ENCODE assay signal across 23 mouse cellular contexts in the genomic region with DNA sequence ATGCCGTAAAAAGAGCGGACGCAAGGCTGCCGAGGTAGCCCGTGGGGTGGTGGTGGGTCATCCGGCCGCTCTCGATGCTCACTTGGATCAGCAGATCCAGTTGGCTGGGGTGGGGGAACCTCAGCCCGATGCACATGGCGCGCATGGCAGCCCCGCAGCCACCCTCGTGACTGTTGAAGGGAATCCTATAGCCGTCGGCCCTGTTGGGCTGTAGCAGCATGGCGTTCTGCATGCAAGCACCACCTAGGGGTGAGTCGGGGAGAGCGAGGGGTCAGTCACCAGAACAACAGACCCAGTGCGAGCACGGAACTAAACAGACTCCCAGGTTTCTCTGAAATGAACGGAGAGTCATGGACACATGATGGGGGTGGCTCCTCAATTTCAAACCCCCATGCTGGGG. TPM values are rescaled to one million over a fixed set of nuclear protein-coding genes. Genes with fewer than 3 reads are reported as not detected.
DNase-seq lines count a peak whose midpoint lies in the region; ATAC-seq and TF ChIP-seq lines count a peak whose summit lies in the region.
"Had no signal": no experiment of that assay in that cellular context is flagged by ENCODE, and none has a peak within 500 bp of the region (broad histone marks: within the 10 kb centered on the region; RNA-seq: fewer than 3 reads in every experiment).

No protein-coding gene starts in this region.

- peaks cover 9 to 10% of the 10 kb centered on the region in 2 experiments for H3K4me1 ChIP-seq in liver, embryonic 14.5 days (replicated peaks; ENCODE audit: control insufficient read depth in 2 of 2, insufficient read depth in 2 of 2, low read length in 1 of 2)
- H3K4me1 ChIP-seq in liver, embryonic 12.5 days, result peaks cover 20% of the 10 kb centered on the region
- peaks cover 2% of the 10 kb centered on the region; the same call in 1 of the 2 replicates for H3K4me1 ChIP-seq in midbrain, postnatal 0 days (ENCODE audit: insufficient read depth, low read length)
- H3K4me1 ChIP-seq in midbrain, embryonic 15.5 days, result peaks cover 20% of the 10 kb centered on the region

- no peak overlapping the region for H3K9ac ChIP-seq in liver, embryonic 14.5 days (replicated peaks)
- H3K9ac ChIP-seq in liver, embryonic 12.5 days, result no peak overlapping the region
- no peak overlapping the region for H3K9ac ChIP-seq in midbrain, postnatal 0 days (replicated peaks; ENCODE audit: low read length, poor library complexity, severe bottlenecking)
- H3K9ac ChIP-seq in midbrain, embryonic 15.5 days, result no peak overlapping the region
- H3K9ac ChIP-seq: forebrain, embryonic 15.5 days; heart, embryonic 15.5 days; hindbrain, embryonic 15.5 days had no signal

- H3K27me3 ChIP-seq in liver, embryonic 14.5 days (ENCODE audit: control insufficient read depth, insufficient read depth, low read length), result no peaks in the 10 kb centered on the region
- no peaks in the 10 kb centered on the region; the same call in 1 of the 2 replicates for H3K27me3 ChIP-seq in liver, embryonic 12.5 days (replicated peaks)
- H3K27me3 ChIP-seq in midbrain, postnatal 0 days (ENCODE audit: insufficient read depth, low read length), result no peaks in the 10 kb centered on the region
- no peaks in the 10 kb centered on the region for H3K27me3 ChIP-seq in midbrain, embryonic 15.5 days (replicated peaks)
- H3K27me3 ChIP-seq: forebrain, embryonic 15.5 days; heart, embryonic 15.5 days; hindbrain, embryonic 15.5 days had no signal

- no peak overlapping the region for H3K4me3 ChIP-seq in liver, embryonic 14.5 days (ENCODE audit: insufficient read depth in 1 of 2, low read depth in 2 of 2, low read length in 2 of 2)
- no peak overlapping the region for H3K4me3 ChIP-seq in liver, embryonic 12.5 days
- H3K4me3 ChIP-seq in midbrain, postnatal 0 days (ENCODE audit: low read depth, low read length), result no peak overlapping the region
- H3K4me3 ChIP-seq in midbrain, embryonic 15.5 days, result no peak overlapping the region
- H3K4me3 ChIP-seq: forebrain, embryonic 15.5 days; heart, adult 2 months; heart, embryonic 15.5 days; hindbrain, embryonic 10.5 days; hindbrain, embryonic 15.5 days had no signal

- no peak for TF ChIP-seq EP300 in liver, embryonic 14.5 days (IDR thresholded peaks at IDR 0.05; ENCODE audit: low read depth)

- peaks cover 33% of the 10 kb centered on the region for H3K36me3 ChIP-seq in liver, embryonic 14.5 days (replicated peaks; ENCODE audit: control insufficient read depth, insufficient read depth, low read depth)
- peaks cover 71% of the 10 kb centered on the region for H3K36me3 ChIP-seq in liver, embryonic 12.5 days
- peaks cover 25% of the 10 kb centered on the region for H3K36me3 ChIP-seq in midbrain, postnatal 0 days (ENCODE audit: insufficient read depth, low read length)
- H3K36me3 ChIP-seq in midbrain, embryonic 15.5 days (replicated peaks), result peaks cover 40% of the 10 kb centered on the region

- 88% methylated on average over 21 of the region's 21 CpGs for WGBS in liver, embryonic 14.5 days (ENCODE audit: insufficient replicate concordance)
- 90% methylated on average over 21 of the region's 21 CpGs for WGBS in liver, embryonic 12.5 days (ENCODE audit: insufficient replicate concordance)
- WGBS in midbrain, postnatal 0 days, result 90% methylated on average over 21 of the region's 21 CpGs
- WGBS in midbrain, embryonic 15.5 days, result 89% methylated on average over 21 of the region's 21 CpGs

- 0 out of 2 replicates have a peak, but pooled peaks have one; percentile 4 for TF ChIP-seq CTCF in liver, embryonic 14.5 days (IDR thresholded peaks at IDR 0.05; ENCODE audit: low read depth)
- TF ChIP-seq CTCF in midbrain, postnatal 0 days (IDR thresholded peaks at IDR 0.05), result peak; percentile 15; the same call in 1 of the 2 replicates

- no peak for ATAC-seq in liver, embryonic 14.5 days (ENCODE audit: insufficient read depth)
- ATAC-seq in liver, embryonic 12.5 days, result no peak
- no peak for ATAC-seq in midbrain, postnatal 0 days (ENCODE audit: low FRiP score)
- no peak for ATAC-seq in midbrain, embryonic 15.5 days (replicated peaks)
- ATAC-seq: forebrain, embryonic 15.5 days; inflammation-experienced regulatory T-cells, adult 6 months; intestine, postnatal 0 days had no signal

- no peak overlapping the region for H3K27ac ChIP-seq in liver, embryonic 14.5 days
- no peak overlapping the region for H3K27ac ChIP-seq in liver, embryonic 12.5 days
- no peak overlapping the region for H3K27ac ChIP-seq in midbrain, postnatal 0 days (ENCODE audit: low read depth, low read length)
- H3K27ac ChIP-seq in midbrain, embryonic 15.5 days, result no peak overlapping the region
- H3K27ac ChIP-seq: forebrain, embryonic 15.5 days; heart, adult 2 months; heart, embryonic 15.5 days; hindbrain, embryonic 10.5 days; hindbrain, embryonic 15.5 days had no signal

- H3K9me3 ChIP-seq in liver, embryonic 14.5 days (ENCODE audit: control insufficient read depth, low read length), result no peaks in the 10 kb centered on the region
- 0 out of 2 replicates have a peak, but pooled peaks cover 5% of the 10 kb centered on the region for H3K9me3 ChIP-seq in liver, embryonic 12.5 days (replicated peaks)
- H3K9me3 ChIP-seq in midbrain, postnatal 0 days (ENCODE audit: low read length), result no peaks in the 10 kb centered on the region
- H3K9me3 ChIP-seq in midbrain, embryonic 15.5 days, result no peaks in the 10 kb centered on the region
- H3K9me3 ChIP-seq: forebrain, embryonic 15.5 days; G1E; heart, embryonic 15.5 days; hindbrain, embryonic 15.5 days had no signal

- no peak for DNase-seq in liver, embryonic 14.5 days (ENCODE audit: low read depth in 3 of 3, low spot score in 3 of 3)
- DNase-seq in midbrain, postnatal 0 days (ENCODE audit: low spot score), result no peak
- DNase-seq in ES-CJ7 (ENCODE audit: low read depth, low spot score), result peak; percentile 65
- no peak for DNase-seq in kidney, postnatal 10 days
- DNase-seq in gastrocnemius, postnatal 25 days, result no peak
- DNase-seq: adrenal gland, adult 2 months; adrenal gland, postnatal 25 days; cerebellum, adult 18-20 months; cerebellum, adult 9-11 months; cerebellum, postnatal 36 days; heart, adult 2 months; heart, postnatal 14 days had no signal

- no peak overlapping the region for H3K4me2 ChIP-seq in liver, embryonic 14.5 days (ENCODE audit: low read depth)
- no peak overlapping the region for H3K4me2 ChIP-seq in liver, embryonic 12.5 days
- no peak overlapping the region for H3K4me2 ChIP-seq in midbrain, postnatal 0 days (ENCODE audit: low read depth, low read length, poor library complexity, severe bottlenecking)
- H3K4me2 ChIP-seq in midbrain, embryonic 15.5 days, result no peak overlapping the region
- H3K4me2 ChIP-seq: forebrain, embryonic 15.5 days; heart, embryonic 11.5 days; heart, embryonic 15.5 days; hindbrain, embryonic 15.5 days had no signal

RNA-seq across cellular contexts. Expression of a gene that starts 5.1 kb away (rescaled TPM):
- polyA plus RNA-seq in liver, embryonic 14.5 days (2012; rRNA removed), result 12.4 and 15.2 TPM in 2 replicates
- polyA plus RNA-seq in liver, embryonic 14.5 days (2014; fragmentation: Nextera tagmentation; extraction: Ambion mirVana), result 23.7 and 29.9 TPM in 2 replicates
- polyA plus RNA-seq in liver, embryonic 12.5 days (2016; fragmentation: Nextera tagmentation; extraction: Ambion mirVana), result 50.8 and 53.5 TPM in 2 replicates
- 50.4 and 54.8 TPM in 2 replicates for total RNA-seq in midbrain, postnatal 0 days (2014; rRNA removed)
- 147 and 148 TPM in 2 replicates for polyA plus RNA-seq in midbrain, postnatal 0 days (2015; fragmentation: Nextera tagmentation; extraction: Ambion mirVana)
- polyA plus RNA-seq in midbrain, embryonic 15.5 days (2015; fragmentation: Nextera tagmentation; extraction: Ambion mirVana), result 152 and 161 TPM in 2 replicates
- total RNA-seq in gastrocnemius, postnatal 25 days (2021), result 10 to 100 TPM; 16.9 to 19.6 TPM

RNA-seq across cellular contexts. Expression of a gene that starts 8.0 kb away (rescaled TPM):
- 0.12 and 0.35 TPM in 2 replicates for polyA plus RNA-seq in liver, embryonic 14.5 days (2012; rRNA removed)
- polyA plus RNA-seq in liver, embryonic 14.5 days (2014; fragmentation: Nextera tagmentation; extraction: Ambion mirVana), result 0.15 and 0.18 TPM in 2 replicates
- polyA plus RNA-seq in liver, embryonic 12.5 days (2016; fragmentation: Nextera tagmentation; extraction: Ambion mirVana), result 0.12 and 0.19 TPM in 2 replicates
- 0.33 TPM in 1 of 2 replicates, not detected in the other for total RNA-seq in midbrain, postnatal 0 days (2014; rRNA removed)
- 0.33 and 0.39 TPM in 2 replicates for polyA plus RNA-seq in midbrain, postnatal 0 days (2015; fragmentation: Nextera tagmentation; extraction: Ambion mirVana)
- polyA plus RNA-seq in midbrain, embryonic 15.5 days (2015; fragmentation: Nextera tagmentation; extraction: Ambion mirVana), result 0.54 and 0.75 TPM in 2 replicates
- under 1 TPM; 0.15 to 0.38 TPM for total RNA-seq in gastrocnemius, postnatal 25 days (2021)
- polyA plus RNA-seq: adrenal gland, adult 2 months had no signal

RNA-seq across cellular contexts. Expression of a gene that starts 14.4 kb away (rescaled TPM):
- 13.8 and 15.0 TPM in 2 replicates for polyA plus RNA-seq in liver, embryonic 14.5 days (2012; rRNA removed)
- 15.5 and 18.9 TPM in 2 replicates for polyA plus RNA-seq in liver, embryonic 14.5 days (2014; fragmentation: Nextera tagmentation; extraction: Ambion mirVana)
- 3.4 TPM in 2 replicates for polyA plus RNA-seq in liver, embryonic 12.5 days (2016; fragmentation: Nextera tagmentation; extraction: Ambion mirVana)
- total RNA-seq in midbrain, postnatal 0 days (2014; rRNA removed), result 1.4 and 1.5 TPM in 2 replicates
- polyA plus RNA-seq in midbrain, postnatal 0 days (2015; fragmentation: Nextera tagmentation; extraction: Ambion mirVana), result 0.97 and 1.6 TPM in 2 replicates
- 0.42 and 0.61 TPM in 2 replicates for polyA plus RNA-seq in midbrain, embryonic 15.5 days (2015; fragmentation: Nextera tagmentation; extraction: Ambion mirVana)
- 1 to 10 TPM; 3.0 to 3.6 TPM for total RNA-seq in gastrocnemius, postnatal 25 days (2021)
- polyA plus RNA-seq: embryonic facial prominence, embryonic 11.5 days; G1E had no signal
